Mouse (Mus musculus) megakaryocyte, embryonic 14.5 days (primary cell): ENCODE data around the gene Clspn. TPM values are rescaled to one million over a fixed set of nuclear protein-coding genes. Genes with fewer than 3 reads are reported as not detected.

Experiments
- H3K27me3 ChIP-seq: replicated peaks from 2 replicates; pipeline ENCODE3; 2012; ENCODE audit warnings: inconsistent platforms
- H3K36me3 ChIP-seq: replicated peaks from 2 replicates; pipeline ENCODE3; 2012; ENCODE audit warnings: low read length, inconsistent platforms, mixed read lengths
- H3K4me1 ChIP-seq: 2 replicates; pipeline ENCODE4 v1.6.1; 2012; ENCODE audit warnings: inconsistent platforms
- H3K4me3 ChIP-seq: replicated peaks from 2 replicates; pipeline ENCODE3; 2012; ENCODE audit warnings: moderate library complexity, mild to moderate bottlenecking, inconsistent platforms
- H3K9me3 ChIP-seq: 2 replicates; pipeline ENCODE4 v1.6.1; 2012; ENCODE audit warnings: inconsistent platforms
- FLI1 ChIP-seq: IDR thresholded peaks from 2 replicates; pipeline ENCODE4 v1.6.1; 2012; ENCODE audit warnings: low read length, inconsistent platforms, mixed read lengths
- GATA1 ChIP-seq: IDR thresholded peaks from 3 replicates; pipeline ENCODE4 v1.6.1; 2012; ENCODE audit warnings: mixed read lengths, low read length, inconsistent platforms, borderline replicate concordance
- polyA plus RNA-seq: library from polyadenylated mRNA; stranded (reverse); fragments of >175 nt; gene quantifications from 2 replicates; pipeline ENCODE4 v1.2.3, GENCODE M21; 2012; ENCODE audit warnings: low replicate concordance; ENCODE audit not compliant: insufficient read depth

The Clspn gene
- polyA plus RNA-seq, 1 experiment = 1.7 TPM

- Histone ChIP-seq H3K27me3 (peaks cover 13% of the 10 kb centered on the region), H3K36me3 (no peaks in the 10 kb centered on the region), H3K9me3 (no peaks in the 10 kb centered on the region), H3K4me3 (no peak overlapping the region), H3K4me1 (peaks cover 22% of the 10 kb centered on the region)
- no peak for TF ChIP-seq FLI1
- no peak for TF ChIP-seq GATA1
Measured at GRCm38 (mm10) chr4:126599971-126600754, 43.4 kb downstream of the Clspn start.

- Histone ChIP-seq H3K27me3 (peaks cover 21% of the 10 kb centered on the region), H3K4me3 (no peak overlapping the region), H3K9me3 (no peaks in the 10 kb centered on the region), H3K4me1 (peaks cover 22% of the 10 kb centered on the region), H3K36me3 (no peaks in the 10 kb centered on the region)
- TF ChIP-seq GATA1 = no peak
- TF ChIP-seq FLI1 = no peak
Measured at GRCm38 (mm10) chr4:126601597-126602444, 45.1 kb downstream of the Clspn start.

- peaks cover 22% of the 10 kb centered on the region for H3K4me1 ChIP-seq
- no peaks in the 10 kb centered on the region for H3K9me3 ChIP-seq
- no peaks in the 10 kb centered on the region for H3K36me3 ChIP-seq
- TF ChIP-seq GATA1 = no peak
- no peak for TF ChIP-seq FLI1
- peaks cover 21% of the 10 kb centered on the region for H3K27me3 ChIP-seq
- H3K4me3 ChIP-seq = no peak overlapping the region
Measured at GRCm38 (mm10) chr4:126602445-126602762, 45.7 kb downstream of the Clspn start.

GRCm38 (mm10) chr4:126604141-126604540 is 47.4 kb downstream of the Clspn start:
- no peaks in the 10 kb centered on the region for H3K9me3 ChIP-seq
- H3K4me3 ChIP-seq = no peak overlapping the region
- peaks cover 22% of the 10 kb centered on the region for H3K4me1 ChIP-seq
- no peak for TF ChIP-seq FLI1
- TF ChIP-seq GATA1 = no peak
- H3K27me3 ChIP-seq = peaks cover 23% of the 10 kb centered on the region
- H3K36me3 ChIP-seq = no peaks in the 10 kb centered on the region

- peaks cover 18% of the 10 kb centered on the region for H3K4me1 ChIP-seq
- TF ChIP-seq GATA1 (no peak), FLI1 (no peak)
- H3K36me3 ChIP-seq = no peaks in the 10 kb centered on the region
- H3K4me3 ChIP-seq = no peak overlapping the region
- no peaks in the 10 kb centered on the region for H3K9me3 ChIP-seq
- peaks cover 32% of the 10 kb centered on the region for H3K27me3 ChIP-seq
Measured at GRCm38 (mm10) chr4:126605751-126606150, 49.0 kb downstream of the Clspn start.

GRCm38 (mm10) chr4:126609606-126610181 is 53.0 kb downstream of the Clspn start, which contains the start of gene 5730409E04Rik:
Gene 5730409E04Rik, plus strand, starts transcription at chr4:126609818.
- H3K4me1 ChIP-seq = peaks cover 7% of the 10 kb centered on the region
- H3K9me3 ChIP-seq = no peaks in the 10 kb centered on the region
- H3K36me3 ChIP-seq = no peaks in the 10 kb centered on the region
- no peak for TF ChIP-seq GATA1
- TF ChIP-seq FLI1 = no peak
- H3K4me3 ChIP-seq = peak within 1 kb of the TSS; percentile 84
- peaks cover 39% of the 10 kb centered on the region for H3K27me3 ChIP-seq

GRCm38 (mm10) chr4:126611991-126612390 is 55.3 kb downstream of the Clspn start:
- peaks cover 11% of the 10 kb centered on the region for H3K4me1 ChIP-seq
- TF ChIP-seq GATA1 (no peak), FLI1 (no peak)
- peaks cover 31% of the 10 kb centered on the region for H3K27me3 ChIP-seq
- H3K9me3 ChIP-seq = no peaks in the 10 kb centered on the region
- H3K4me3 ChIP-seq = no peak overlapping the region
- no peaks in the 10 kb centered on the region for H3K36me3 ChIP-seq

GRCm38 (mm10) chr4:126616312-126616711 is 59.6 kb downstream of the Clspn start:
- Histone ChIP-seq H3K4me3 (no peak overlapping the region), H3K36me3 (no peaks in the 10 kb centered on the region), H3K4me1 (peaks cover 24% of the 10 kb centered on the region), H3K9me3 (peaks cover 8% of the 10 kb centered on the region), H3K27me3 (peaks cover 36% of the 10 kb centered on the region)
- TF ChIP-seq FLI1 (no peak), GATA1 (no peak)

- H3K4me1 ChIP-seq = peaks cover 37% of the 10 kb centered on the region
- no peak overlapping the region for H3K4me3 ChIP-seq
- H3K36me3 ChIP-seq = no peaks in the 10 kb centered on the region
- H3K27me3 ChIP-seq = peaks cover 35% of the 10 kb centered on the region
- peaks cover 8% of the 10 kb centered on the region for H3K9me3 ChIP-seq
- TF ChIP-seq GATA1 (no peak), FLI1 (no peak)
Measured at GRCm38 (mm10) chr4:126619691-126620330, 63.1 kb downstream of the Clspn start.
